Mouse (Mus musculus): ENCODE data around the gene AU041133. TPM values are rescaled to one million over a fixed set of nuclear protein-coding genes. Genes with fewer than 3 reads are reported as not detected.
"Not testable (repeated sequence)": the region's sequence is repeated elsewhere in the genome, so short reads cannot be mapped to it uniquely, and the experiment has no call there.

Gene AU041133
- polyA plus RNA-seq (2015; fragmentation: Nextera tagmentation; extraction: Ambion mirVana) = 1.0 and 1.2 TPM in 2 replicates

DNA sequence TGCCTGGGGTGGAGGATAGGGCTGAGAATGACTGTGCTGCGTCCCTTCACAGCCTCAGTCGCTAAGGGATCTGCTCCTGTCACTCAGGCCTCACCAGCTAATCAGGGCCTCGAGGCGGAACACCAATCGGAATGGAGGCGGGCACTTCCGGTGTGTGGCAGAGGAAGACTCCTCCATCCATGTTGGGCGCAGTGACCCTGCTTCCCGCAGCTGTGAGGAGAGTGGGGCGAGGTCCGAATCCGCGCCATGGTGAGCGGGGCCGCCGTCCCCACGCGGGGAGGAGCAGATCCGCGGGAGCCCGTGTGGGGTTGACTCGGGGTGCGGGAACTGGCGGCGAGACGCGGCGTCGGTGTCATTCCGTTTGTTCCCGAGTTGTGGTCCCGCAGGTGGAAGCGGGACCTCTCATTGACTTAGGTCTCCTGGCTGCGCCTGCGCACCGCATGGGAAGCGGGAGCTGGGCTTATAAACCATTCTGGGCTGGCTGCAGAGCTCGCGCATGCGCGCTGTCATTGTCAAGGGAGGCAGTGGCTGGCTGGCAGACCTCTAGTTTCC is at the start of gene AU041133:
TSS of gene AU041133 (plus strand) at position 164 of the 552 bp plus-strand sequence.
- Histone ChIP-seq H3K36me3 (replicated peaks) (no peaks in the 10 kb centered on the region), H3K27ac (replicated peaks) (peak within 1 kb of the TSS; percentile 69), H3K4me3 (replicated peaks) (peak within 1 kb of the TSS; percentile 70), H3K4me1 (replicated peaks) (peaks cover 5% of the 10 kb centered on the region; the same call in 1 of the 2 replicates), H3K9me3 (replicated peaks) (no peaks in the 10 kb centered on the region), H3K4me2 (peak within 1 kb of the TSS; percentile 72), H3K9ac (peak within 1 kb of the TSS; percentile 48), H3K27me3 (no peaks in the 10 kb centered on the region)
- peak; percentile 98 for ATAC-seq (ENCODE audit: insufficient read depth)
- 1% methylated on average over 41 of the region's 41 CpGs for WGBS (ENCODE audit: insufficient replicate concordance)

- not testable (repeated sequence) for H3K4me1 ChIP-seq (replicated peaks); H3K9me3 ChIP-seq (replicated peaks); H3K27me3 ChIP-seq; H3K36me3 ChIP-seq (replicated peaks); H3K9ac ChIP-seq
- Histone ChIP-seq H3K4me3 (replicated peaks) (peak within 1 kb of the TSS; percentile 59), H3K4me2 (peak within 1 kb of the TSS; percentile 57), H3K27ac (replicated peaks) (0 out of 2 replicates have a peak within 1 kb of the TSS, but pooled peaks have one; percentile 53)
- WGBS (ENCODE audit: insufficient replicate concordance) = 13% methylated on average over 42 of the region's 42 CpGs
- peak; percentile 94 for ATAC-seq (ENCODE audit: insufficient read depth)
Measured at GRCm38 (mm10) chr10:82082728-82083621, 44.8 kb upstream of the AU041133 start, which contains the start of gene BC024063. BC024063 (plus strand) TSS chr10:82083353.

DNA sequence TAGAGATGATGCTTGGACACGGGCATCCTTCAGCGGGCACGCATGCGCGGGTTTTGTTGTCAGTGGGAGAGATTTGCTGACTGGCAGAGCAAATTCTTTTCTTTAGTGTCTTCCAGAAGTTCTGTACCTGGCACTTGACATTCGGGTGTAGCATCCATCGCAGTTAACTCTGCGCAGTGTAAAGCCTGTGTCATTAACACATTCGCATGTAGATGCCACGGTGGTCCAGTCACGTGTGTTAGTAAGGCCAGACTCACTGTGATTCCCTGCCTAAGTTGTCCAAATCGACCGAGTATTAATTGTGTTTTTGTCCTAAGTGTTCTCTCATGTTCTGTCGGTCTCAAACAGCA is 44.2 kb upstream of the AU041133 start:
- not testable (repeated sequence) for ATAC-seq (ENCODE audit: insufficient read depth); H3K27me3 ChIP-seq; H3K9me3 ChIP-seq (replicated peaks); H3K9ac ChIP-seq; H3K4me1 ChIP-seq (replicated peaks); H3K36me3 ChIP-seq (replicated peaks); H3K27ac ChIP-seq (replicated peaks)
- peak overlapping the region; percentile 57 for H3K4me2 ChIP-seq
- 19% methylated on average over 14 of the region's 14 CpGs for WGBS (ENCODE audit: insufficient replicate concordance)
- H3K4me3 ChIP-seq (replicated peaks) = peak overlapping the region; percentile 59

GRCm38 (mm10) chr10:82117206-82117605 is 10.6 kb upstream of the AU041133 start:
- H3K36me3 ChIP-seq (replicated peaks) = no peaks in the 10 kb centered on the region
- no peaks in the 10 kb centered on the region; the same call in 1 of the 2 replicates for H3K9me3 ChIP-seq (replicated peaks)
- no peak overlapping the region for H3K4me2 ChIP-seq
- WGBS (ENCODE audit: insufficient replicate concordance) = 62% methylated on average over 3 of the region's 3 CpGs
- no peaks in the 10 kb centered on the region for H3K4me1 ChIP-seq (replicated peaks)
- no peaks in the 10 kb centered on the region for H3K27me3 ChIP-seq
- no peak overlapping the region for H3K9ac ChIP-seq
- ATAC-seq (ENCODE audit: insufficient read depth) = no peak
- no peak overlapping the region for H3K4me3 ChIP-seq (replicated peaks)
- H3K27ac ChIP-seq (replicated peaks) = no peak overlapping the region

DNA sequence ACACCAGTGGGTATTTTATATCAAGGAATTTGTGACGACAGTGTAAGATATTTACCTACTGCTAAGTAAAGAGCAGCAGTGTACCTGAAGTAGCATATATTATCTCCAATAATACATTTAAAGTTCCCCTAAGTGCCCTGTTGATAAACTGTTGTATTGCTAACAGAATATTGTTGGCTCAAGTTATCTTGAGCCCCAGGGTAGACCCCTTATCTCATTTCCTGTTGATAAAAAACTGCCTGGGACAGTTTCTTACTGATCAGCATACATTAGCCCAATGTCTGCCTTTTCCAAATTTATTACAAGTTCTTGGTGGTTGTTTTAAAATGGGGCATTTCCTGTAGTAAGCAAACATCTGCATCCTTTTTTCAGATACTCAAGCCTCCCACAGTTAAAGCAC is 17.5 kb downstream of the AU041133 start:
- H3K27ac ChIP-seq (replicated peaks) = no peak overlapping the region
- no peaks in the 10 kb centered on the region for H3K27me3 ChIP-seq
- ATAC-seq (ENCODE audit: insufficient read depth) = no peak
- 55% methylated on average over 1 of the region's 1 CpGs for WGBS (ENCODE audit: insufficient replicate concordance)
- no peaks in the 10 kb centered on the region for H3K4me1 ChIP-seq (replicated peaks)
- H3K9me3 ChIP-seq (replicated peaks) = no peaks in the 10 kb centered on the region; the same call in 1 of the 2 replicates
- peaks cover 33% of the 10 kb centered on the region for H3K36me3 ChIP-seq (replicated peaks)
- H3K4me3 ChIP-seq (replicated peaks) = no peak overlapping the region
- no peak overlapping the region for H3K9ac ChIP-seq
- H3K4me2 ChIP-seq = no peak overlapping the region

- WGBS (ENCODE audit: insufficient replicate concordance) = 66% methylated on average over 4 of the region's 4 CpGs
- no peak overlapping the region for H3K27ac ChIP-seq (replicated peaks)
- ATAC-seq (ENCODE audit: insufficient read depth) = no peak
- no peaks in the 10 kb centered on the region for H3K4me1 ChIP-seq (replicated peaks)
- peaks cover 1% of the 10 kb centered on the region for H3K9me3 ChIP-seq (replicated peaks)
- no peak overlapping the region for H3K4me2 ChIP-seq
- no peak overlapping the region for H3K9ac ChIP-seq
- H3K36me3 ChIP-seq (replicated peaks) = peaks cover 46% of the 10 kb centered on the region
- no peak overlapping the region for H3K4me3 ChIP-seq (replicated peaks)
- H3K27me3 ChIP-seq = no peaks in the 10 kb centered on the region
Measured at GRCm38 (mm10) chr10:82147571-82147970, 19.8 kb downstream of the AU041133 start.

- H3K4me3 ChIP-seq (replicated peaks) = no peak overlapping the region
- H3K4me1 ChIP-seq (replicated peaks) = no peaks in the 10 kb centered on the region
- no peaks in the 10 kb centered on the region for H3K9me3 ChIP-seq (replicated peaks)
- H3K27me3 ChIP-seq = no peaks in the 10 kb centered on the region
- no peak overlapping the region for H3K27ac ChIP-seq (replicated peaks)
- H3K36me3 ChIP-seq (replicated peaks) = no peaks in the 10 kb centered on the region
- H3K9ac ChIP-seq = no peak overlapping the region
- H3K4me2 ChIP-seq = no peak overlapping the region
- WGBS (ENCODE audit: insufficient replicate concordance) = 30% methylated on average over 3 of the region's 3 CpGs
- ATAC-seq (ENCODE audit: insufficient read depth) = no peak
Measured at GRCm38 (mm10) chr10:82167777-82168176, 40.0 kb downstream of the AU041133 start.

DNA sequence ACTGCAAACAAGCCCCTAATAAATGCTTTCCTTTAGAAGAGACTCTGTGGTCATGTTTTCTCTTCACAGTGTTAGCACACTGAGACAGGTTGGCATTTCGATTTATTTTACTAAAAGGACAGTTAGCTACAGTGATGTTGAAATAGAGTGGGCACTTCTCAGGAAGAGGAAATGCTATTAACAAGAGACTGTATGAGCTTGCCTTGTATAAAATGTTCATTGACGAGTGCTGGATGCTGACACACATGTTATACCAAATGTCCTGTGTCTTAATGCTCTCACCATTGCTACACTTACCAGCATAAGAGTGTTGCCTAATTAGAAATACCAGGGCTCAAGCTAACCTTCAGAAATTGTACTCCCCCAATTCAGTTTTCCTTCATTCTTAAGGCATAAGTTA is 42.0 kb downstream of the AU041133 start:
- H3K27ac ChIP-seq (replicated peaks) = no peak overlapping the region
- no peak overlapping the region for H3K9ac ChIP-seq
- no peaks in the 10 kb centered on the region for H3K27me3 ChIP-seq
- H3K9me3 ChIP-seq (replicated peaks) = no peaks in the 10 kb centered on the region
- no peaks in the 10 kb centered on the region for H3K36me3 ChIP-seq (replicated peaks)
- WGBS (ENCODE audit: insufficient replicate concordance) = 47% methylated on average over 2 of the region's 2 CpGs
- H3K4me3 ChIP-seq (replicated peaks) = no peak overlapping the region
- no peak overlapping the region for H3K4me2 ChIP-seq
- no peaks in the 10 kb centered on the region for H3K4me1 ChIP-seq (replicated peaks)
- ATAC-seq (ENCODE audit: insufficient read depth) = no peak

DNA sequence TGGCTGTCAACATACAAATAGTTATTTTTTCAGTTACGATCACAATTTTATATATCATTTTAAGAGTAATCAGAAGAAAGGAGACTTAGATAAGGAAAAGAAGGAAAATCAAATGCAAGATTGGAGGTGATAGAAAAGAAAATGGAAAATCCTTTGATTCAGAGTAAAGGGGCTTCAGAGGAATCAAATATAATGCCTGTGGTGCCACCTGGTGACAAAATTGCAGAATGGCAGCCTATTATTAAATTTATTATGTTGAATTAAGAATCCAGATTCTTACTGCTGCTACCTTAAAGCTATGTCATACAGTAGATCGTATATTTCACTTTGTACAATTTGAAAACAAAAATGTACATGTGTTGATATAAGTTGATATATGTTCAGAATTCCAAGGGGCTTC is 43.0 kb downstream of the AU041133 start:
- no peaks in the 10 kb centered on the region for H3K4me1 ChIP-seq (replicated peaks)
- H3K9me3 ChIP-seq (replicated peaks) = no peaks in the 10 kb centered on the region
- no peak overlapping the region for H3K4me3 ChIP-seq (replicated peaks)
- H3K36me3 ChIP-seq (replicated peaks) = no peaks in the 10 kb centered on the region
- H3K9ac ChIP-seq = no peak overlapping the region
- 27% methylated on average over 2 of the region's 2 CpGs for WGBS (ENCODE audit: insufficient replicate concordance)
- no peak for ATAC-seq (ENCODE audit: insufficient read depth)
- H3K4me2 ChIP-seq = no peak overlapping the region
- H3K27me3 ChIP-seq = no peaks in the 10 kb centered on the region
- no peak overlapping the region for H3K27ac ChIP-seq (replicated peaks)

GRCm38 (mm10) chr10:82178257-82179064 is 50.6 kb downstream of the AU041133 start:
- H3K9me3 ChIP-seq (replicated peaks) = no peaks in the 10 kb centered on the region
- no peaks in the 10 kb centered on the region for H3K27me3 ChIP-seq
- H3K4me3 ChIP-seq (replicated peaks) = peak overlapping the region; percentile 62
- H3K9ac ChIP-seq = peak overlapping the region; percentile 37; the same call in 1 of the 2 replicates
- H3K4me1 ChIP-seq (replicated peaks) = no peaks in the 10 kb centered on the region
- H3K4me2 ChIP-seq = peak overlapping the region; percentile 73
- H3K27ac ChIP-seq (replicated peaks) = peak overlapping the region; percentile 79
- H3K36me3 ChIP-seq (replicated peaks) = no peaks in the 10 kb centered on the region
- 5% methylated on average over 47 of the region's 47 CpGs for WGBS (ENCODE audit: insufficient replicate concordance)
- peak; percentile 92 for ATAC-seq (ENCODE audit: insufficient read depth)
